Mouse (Mus musculus) liver, adult 2 months (tissue): ENCODE results near the gene Trappc2l. TPM values are rescaled to one million over a fixed set of nuclear protein-coding genes. Genes with fewer than 3 reads are reported as not detected.

Experiments
- DNase-seq: peaks from one replicate; pipeline ENCODE4 v3.0.0-alpha.2; 2011; ENCODE audit warnings: low read depth, low spot score; ENCODE audit errors: extremely low read depth
- H3K27ac ChIP-seq: fragments of 200-500 bp; replicated peaks from 2 replicates; pipeline ENCODE4 v1.5.1; 2012; ENCODE audit warnings: low read depth, mild to moderate bottlenecking, control low read depth, inconsistent platforms, low read length; ENCODE audit not compliant: insufficient read depth
- H3K27me3 ChIP-seq: fragments of 200-500 bp; 2 replicates; pipeline ENCODE4 v1.6.1; 2012; ENCODE audit warnings: mild to moderate bottlenecking, moderate library complexity, low read length, inconsistent platforms; ENCODE audit not compliant: control insufficient read depth, insufficient read depth
- H3K36me3 ChIP-seq: fragments of 200-500 bp; 2 replicates; pipeline ENCODE4 v1.6.1; 2012; ENCODE audit warnings: low read length, inconsistent platforms; ENCODE audit not compliant: control insufficient read depth, insufficient read depth
- H3K4me1 ChIP-seq: fragments of 200-500 bp; 2 replicates; pipeline ENCODE4 v1.6.1; 2011; ENCODE audit warnings: low read length; ENCODE audit not compliant: control insufficient read depth, insufficient read depth
- H3K4me3 ChIP-seq: fragments of 200-500 bp; 2 replicates; pipeline ENCODE4 v1.5.1; 2011; ENCODE audit warnings: low read depth, mild to moderate bottlenecking, control low read depth, low read length, moderate library complexity; ENCODE audit not compliant: insufficient read depth
- H3K79me2 ChIP-seq: fragments of 200-500 bp; 2 replicates; pipeline ENCODE4 v1.6.1; 2012; ENCODE audit warnings: inconsistent platforms, mild to moderate bottlenecking, low read length, moderate library complexity; ENCODE audit not compliant: control insufficient read depth, insufficient read depth
- H3K9ac ChIP-seq: fragments of 200-500 bp; 2 replicates; pipeline ENCODE4 v1.6.1; 2012; ENCODE audit warnings: low read depth, mild to moderate bottlenecking, control low read depth, inconsistent platforms, low read length
- CTCF ChIP-seq: fragments of 200-500 bp; IDR thresholded peaks from 2 replicates; pipeline ENCODE4 v1.5.1; 2011; ENCODE audit warnings: low read depth, low read length, control low read depth
- POLR2A ChIP-seq: fragments of 200-500 bp; IDR thresholded peaks from 2 replicates; pipeline ENCODE4 v1.6.1; 2011; ENCODE audit warnings: low read length, control low read depth; ENCODE audit not compliant: insufficient read depth; ENCODE audit errors: extremely low read depth
- WGBS: fragments of 180-500 bp; shearing (Covaris S2); methylation state at CpG from one replicate; pipeline ENCODE4 v1.1.7; 2018; 5-methylcytosine and 5-hydroxymethylcytosine counted together
- polyA plus RNA-seq: library from polyadenylated mRNA; depleted of rRNA; stranded (reverse); fragments of >200 nt; gene quantifications from 2 replicates; pipeline ENCODE4 v1.2.3, GENCODE M21; 2012
- total RNA-seq: library from RNA; depleted of rRNA; stranded (reverse); fragments of >200 nt; gene quantifications from 2 replicates; pipeline ENCODE4 v1.2.3, GENCODE M21; 2014

Trappc2l gene
- total and polyA plus RNA-seq, 2 experiments, result 7.4 to 74.7 TPM

DNA sequence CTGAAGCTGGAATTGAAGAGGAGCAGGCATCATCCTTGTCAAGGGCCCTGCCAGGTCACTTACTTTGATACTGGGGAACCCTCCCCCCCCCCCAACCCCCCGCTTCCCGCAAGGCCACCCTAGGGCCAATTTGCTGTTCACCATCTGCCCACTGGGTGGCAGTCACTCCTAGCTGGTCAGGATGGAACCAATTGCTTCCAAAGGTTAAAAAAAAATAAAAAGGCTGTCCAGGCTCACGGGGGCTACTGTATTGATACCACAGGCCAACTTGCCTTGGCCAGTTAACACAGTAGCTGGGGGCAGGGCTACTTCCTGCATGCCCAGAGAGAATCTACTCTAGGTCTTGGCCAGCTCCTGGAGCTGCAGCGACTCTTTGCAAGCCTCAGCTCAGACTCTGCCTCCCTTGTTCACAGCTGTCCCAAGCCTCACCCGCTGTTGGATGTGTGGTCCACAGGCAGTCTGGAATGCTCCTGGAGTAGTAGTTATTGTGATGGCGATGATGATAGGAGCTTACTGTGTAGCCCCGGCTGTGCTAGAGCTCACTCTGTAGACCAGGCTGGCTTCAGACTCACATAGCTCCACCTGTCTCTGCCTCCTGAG, 6.6 kb downstream of the Trappc2l start:
- 48% methylated on average over 5 of the region's 7 CpGs for WGBS
- no peak for TF ChIP-seq POLR2A
- TF ChIP-seq CTCF, result peak; percentile 74
- Histone ChIP-seq H3K79me2 (no peaks in the 10 kb centered on the region), H3K4me1 (no peaks in the 10 kb centered on the region), H3K27ac (no peak overlapping the region), H3K9ac (no peak overlapping the region), H3K36me3 (no peaks in the 10 kb centered on the region), H3K4me3 (no peak overlapping the region), H3K27me3 (no peaks in the 10 kb centered on the region)
- peak; percentile 38 for DNase-seq

DNA sequence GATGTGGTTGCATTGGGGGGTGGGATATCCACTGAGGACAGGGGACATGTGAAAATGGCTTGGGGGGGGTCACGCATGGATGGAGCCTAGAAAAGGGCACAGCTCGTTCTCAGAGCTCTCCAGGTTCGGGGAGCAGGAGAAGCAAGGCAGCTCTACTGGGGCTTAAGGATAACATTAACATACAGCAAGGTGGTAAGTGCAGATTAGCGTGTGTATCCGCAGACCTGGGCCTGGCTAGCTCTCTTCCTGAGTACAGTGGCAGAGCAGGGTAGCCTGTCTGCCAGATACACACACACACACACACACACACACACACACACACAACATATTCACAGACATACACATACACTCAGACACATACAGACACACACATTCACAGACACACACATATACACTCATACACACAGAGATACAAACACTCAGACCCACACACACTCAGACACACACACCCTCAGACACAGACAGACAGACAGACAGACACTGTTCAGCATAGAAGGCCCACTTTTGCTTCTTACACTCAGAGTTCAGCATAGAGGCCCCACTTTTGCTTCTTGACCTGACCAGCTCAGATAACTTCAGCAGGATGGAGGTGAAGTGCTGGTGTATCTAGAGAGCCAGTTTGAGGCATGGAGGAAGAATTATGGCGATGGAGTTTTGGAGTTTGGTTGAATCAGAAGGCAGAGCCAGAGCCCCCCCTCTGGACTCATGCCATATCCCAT, 7.4 kb downstream of the Trappc2l start:
- no peak for DNase-seq
- no peak for TF ChIP-seq CTCF
- no peak for TF ChIP-seq POLR2A
- 76% methylated on average over 6 of the region's 6 CpGs for WGBS
- Histone ChIP-seq H3K9ac (no peak overlapping the region), H3K27ac (no peak overlapping the region), H3K36me3 (no peaks in the 10 kb centered on the region), H3K4me1 (no peaks in the 10 kb centered on the region), H3K79me2 (no peaks in the 10 kb centered on the region), H3K27me3 (no peaks in the 10 kb centered on the region), H3K4me3 (no peak overlapping the region)

DNA sequence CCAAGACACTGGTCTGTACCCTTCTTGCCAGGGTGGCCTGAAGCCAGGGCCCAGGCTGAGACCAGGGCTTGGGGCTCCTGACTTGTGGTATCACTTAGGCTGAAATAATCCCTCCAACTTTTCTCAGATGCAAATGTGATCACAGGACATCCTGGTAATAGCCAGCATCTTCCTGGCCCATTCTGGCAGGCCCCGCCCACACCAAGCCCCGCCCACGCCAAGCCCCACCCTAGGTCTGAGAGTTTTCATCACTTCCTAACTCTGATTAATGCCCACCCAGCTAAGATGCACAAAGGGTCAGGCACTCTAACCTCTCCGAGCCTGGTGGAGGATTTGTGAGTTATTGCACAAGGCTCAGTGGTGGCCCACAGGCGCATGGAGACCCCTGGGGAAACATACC, 9.0 kb downstream of the Trappc2l start:
- Histone ChIP-seq H3K4me1 (no peaks in the 10 kb centered on the region), H3K36me3 (no peaks in the 10 kb centered on the region), H3K4me3 (no peak overlapping the region), H3K79me2 (no peaks in the 10 kb centered on the region), H3K9ac (no peak overlapping the region), H3K27ac (no peak overlapping the region), H3K27me3 (no peaks in the 10 kb centered on the region)
- WGBS, result 39% methylated on average over 5 of the region's 5 CpGs
- TF ChIP-seq CTCF (no peak), POLR2A (no peak)
- DNase-seq, result no peak

DNA sequence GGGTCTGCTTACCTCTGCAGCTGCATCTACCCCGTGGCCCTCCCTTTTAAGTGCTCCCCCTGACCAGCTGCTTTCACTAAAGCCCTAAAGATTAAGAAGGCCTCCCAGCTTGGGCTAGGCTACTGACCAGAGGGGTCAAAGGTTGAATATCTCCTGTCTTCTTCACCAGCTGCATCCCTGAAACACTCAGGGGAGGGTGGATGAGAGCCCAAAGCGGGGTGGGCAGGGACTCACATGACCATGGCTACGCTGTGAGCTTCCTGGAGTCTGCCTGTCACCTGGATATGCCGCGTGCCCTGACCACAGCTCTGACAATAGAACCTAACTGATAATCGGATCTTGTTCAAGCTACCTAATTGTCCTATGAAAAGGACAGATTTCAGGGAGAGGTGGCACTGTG, 11.3 kb downstream of the Trappc2l start, which contains the start of gene Pabpn1l:
TSS of gene Pabpn1l (minus strand) at position 13 of the 400 bp plus-strand sequence.
- DNase-seq, result no peak
- WGBS, result 79% methylated on average over 6 of the region's 6 CpGs
- Histone ChIP-seq H3K27me3 (no peaks in the 10 kb centered on the region), H3K36me3 (no peaks in the 10 kb centered on the region), H3K27ac (no peak within 1 kb of the TSS), H3K9ac (no peak within 1 kb of the TSS), H3K79me2 (no peaks in the 10 kb centered on the region), H3K4me1 (no peaks in the 10 kb centered on the region), H3K4me3 (no peak within 1 kb of the TSS)
- TF ChIP-seq POLR2A, result no peak
- no peak for TF ChIP-seq CTCF

DNA sequence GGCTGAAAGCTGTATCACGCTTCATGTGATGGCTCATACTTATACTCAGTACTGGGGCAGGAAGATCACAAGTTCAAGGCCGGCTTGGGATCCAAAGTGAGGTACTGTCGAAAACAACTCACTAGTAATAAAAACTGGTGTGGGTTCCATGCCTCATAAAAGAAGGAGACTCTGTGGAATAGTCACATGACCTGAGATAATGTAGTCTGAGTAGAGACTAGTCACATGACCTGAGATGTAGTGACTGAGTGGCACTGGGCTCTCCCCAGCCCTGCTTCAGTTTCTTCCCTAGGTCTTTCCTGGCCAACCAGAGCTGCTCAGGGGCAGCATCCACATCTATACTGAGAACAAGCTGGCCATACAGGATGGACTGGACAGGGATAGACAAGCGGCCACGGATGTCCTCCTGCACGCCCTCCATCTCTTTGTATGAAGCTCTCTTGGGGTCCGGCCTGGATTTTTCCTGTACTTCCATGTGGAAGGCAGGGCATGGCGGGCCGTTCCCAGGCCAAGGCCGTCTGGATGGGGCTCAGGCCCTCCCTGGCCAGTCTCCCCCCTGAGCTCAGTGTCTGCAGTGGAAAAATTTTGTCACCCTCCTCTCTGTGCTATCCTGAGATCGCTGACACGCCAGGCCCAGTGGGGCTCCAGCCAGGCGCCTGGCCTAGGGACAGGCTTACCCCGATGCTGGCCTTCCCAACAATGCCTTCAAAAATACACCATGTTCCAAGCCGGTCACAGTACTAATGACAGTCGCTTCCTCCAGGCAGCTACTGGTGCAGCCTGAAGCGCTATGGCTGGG, 12.6 kb downstream of the Trappc2l start:
- Histone ChIP-seq H3K27me3 (no peaks in the 10 kb centered on the region), H3K9ac (no peak overlapping the region), H3K4me3 (no peak overlapping the region), H3K4me1 (no peaks in the 10 kb centered on the region), H3K36me3 (no peaks in the 10 kb centered on the region), H3K27ac (no peak overlapping the region), H3K79me2 (no peaks in the 10 kb centered on the region)
- DNase-seq, result no peak
- TF ChIP-seq CTCF (no peak), POLR2A (no peak)
- 91% methylated on average over 17 of the region's 17 CpGs for WGBS
